Mouse (Mus musculus) heart, embryonic 11.5 days (tissue): ENCODE data around the gene Rif1. TPM values are rescaled to one million over a fixed set of nuclear protein-coding genes. Genes with fewer than 3 reads are reported as not detected.
"Not testable (repeated sequence)": the region's sequence is repeated elsewhere in the genome, so short reads cannot be mapped to it uniquely, and the experiment has no call there.

Source experiments
- ATAC-seq: fragments of 200-750 bp; cut with Nextera tagmentation; replicated peaks from 2 replicates; pipeline ENCODE4 v1.8.0; 2017; ENCODE audit warnings: moderate library complexity; ENCODE audit not compliant: insufficient number of reproducible peaks, low FRiP score, low TSS enrichment
- H3K27ac ChIP-seq: fragments of 300-500 bp; sonication (generic); 2 replicates; pipeline ENCODE4 v1.5.1; 2014; ENCODE audit warnings: mild to moderate bottlenecking, low read depth, low read length
- H3K27me3 ChIP-seq: fragments of 300-500 bp; sonication (generic); 2 replicates; pipeline ENCODE4 v1.6.1; 2014; ENCODE audit warnings: mild to moderate bottlenecking, low read length, mixed read lengths; ENCODE audit not compliant: control insufficient read depth, insufficient read depth
- H3K36me3 ChIP-seq: fragments of 300-500 bp; sonication (generic); 2 replicates; pipeline ENCODE4 v1.6.1; 2014; ENCODE audit warnings: mild to moderate bottlenecking, low read length, moderate library complexity, mixed read lengths; ENCODE audit not compliant: control insufficient read depth, insufficient read depth
- H3K4me1 ChIP-seq: fragments of 300-500 bp; sonication (generic); 2 replicates; pipeline ENCODE4 v1.6.1; 2014; ENCODE audit warnings: low read length; ENCODE audit not compliant: control insufficient read depth, insufficient read depth
- H3K4me2 ChIP-seq: fragments of 300-500 bp; sonication (generic); 2 replicates; pipeline ENCODE4 v1.6.1; 2014; ENCODE audit warnings: mild to moderate bottlenecking, moderate library complexity
- H3K4me3 ChIP-seq: fragments of 300-500 bp; sonication (generic); 2 replicates; pipeline ENCODE4 v1.5.1; 2014; ENCODE audit warnings: low read depth, low read length
- H3K9ac ChIP-seq: fragments of 300-500 bp; sonication (generic); 2 replicates; pipeline ENCODE4 v1.6.1; 2014; ENCODE audit warnings: mild to moderate bottlenecking, low read depth, low read length, moderate library complexity
- H3K9me3 ChIP-seq: fragments of 300-500 bp; sonication (generic); replicated peaks from 2 replicates; pipeline ENCODE4 v1.6.1; 2016; ENCODE audit warnings: low read length; ENCODE audit not compliant: control insufficient read depth
- WGBS: fragments of 180-500 bp; shearing (Covaris S2); extraction: QIAGEN DNeasy Blood & Tissue Kit; methylation state at CpG from one replicate; pipeline ENCODE4 v1.1.7; 2014; ENCODE audit not compliant: insufficient replicate concordance; 5-methylcytosine and 5-hydroxymethylcytosine counted together
- polyA plus RNA-seq: library from polyadenylated mRNA; unstranded; fragments of >200 nt; fragmentation: Nextera tagmentation; extraction: Ambion mirVana; gene quantifications from 2 replicates; pipeline ENCODE4 v1.2.1, GENCODE M21; 2014

The Rif1 gene
- polyA plus RNA-seq, 1 experiment from 2014 or later = 29.8 TPM

- H3K27me3 ChIP-seq = no peaks in the 10 kb centered on the region
- H3K4me1 ChIP-seq = 0 out of 2 replicates have a peak, but pooled peaks cover 2% of the 10 kb centered on the region
- 91% methylated on average over 2 of the region's 2 CpGs for WGBS
- no peak for ATAC-seq
- no peaks in the 10 kb centered on the region for H3K9me3 ChIP-seq
- peaks cover 17% of the 10 kb centered on the region for H3K36me3 ChIP-seq
- H3K27ac ChIP-seq = no peak overlapping the region
- no peak overlapping the region for H3K4me3 ChIP-seq
- no peak overlapping the region for H3K9ac ChIP-seq
- H3K4me2 ChIP-seq = no peak overlapping the region
These were observed 6.0 kb downstream of the Rif1 start for GRCm38 (mm10) chr2:52078666-52079065.

- Histone ChIP-seq H3K4me2 (no peak overlapping the region), H3K9ac (no peak overlapping the region), H3K4me1 (no peaks in the 10 kb centered on the region), H3K9me3 (no peaks in the 10 kb centered on the region), H3K27me3 (no peaks in the 10 kb centered on the region), H3K4me3 (no peak overlapping the region), H3K27ac (no peak overlapping the region), H3K36me3 (peaks cover 11% of the 10 kb centered on the region; the same call in 1 of the 2 replicates)
- WGBS = 87% methylated on average over 3 of the region's 3 CpGs
- ATAC-seq = no peak
These were observed 11.4 kb downstream of the Rif1 start for GRCm38 (mm10) chr2:52084013-52084412.

DNA sequence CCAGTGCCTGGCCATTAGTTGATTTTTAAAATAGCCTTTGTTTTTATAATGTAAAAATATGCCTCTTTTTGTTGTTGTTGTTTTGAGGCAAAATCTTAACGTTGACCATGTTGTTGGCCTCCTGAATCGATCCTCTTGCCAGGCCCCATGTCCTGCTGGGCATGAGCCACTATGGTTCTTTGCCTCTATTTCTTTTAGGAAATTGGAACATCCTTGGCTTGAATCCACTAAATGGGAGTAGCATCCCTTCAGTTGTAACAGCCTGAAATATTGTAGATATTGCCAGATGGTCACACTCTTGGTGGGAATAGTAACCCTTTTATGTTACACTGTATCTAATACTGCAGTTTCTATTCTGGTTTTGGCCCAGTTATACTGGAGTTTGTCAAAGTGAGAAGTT, 11.9 kb downstream of the Rif1 start:
- Histone ChIP-seq H3K4me3 (no peak overlapping the region), H3K4me1 (no peaks in the 10 kb centered on the region), H3K9ac (no peak overlapping the region), H3K9me3 (no peaks in the 10 kb centered on the region), H3K27ac (no peak overlapping the region), H3K27me3 (no peaks in the 10 kb centered on the region), H3K4me2 (no peak overlapping the region), H3K36me3 (peaks cover 13% of the 10 kb centered on the region; the same call in 1 of the 2 replicates)
- ATAC-seq = no peak
- WGBS = 85% methylated on average over 2 of the region's 2 CpGs

DNA sequence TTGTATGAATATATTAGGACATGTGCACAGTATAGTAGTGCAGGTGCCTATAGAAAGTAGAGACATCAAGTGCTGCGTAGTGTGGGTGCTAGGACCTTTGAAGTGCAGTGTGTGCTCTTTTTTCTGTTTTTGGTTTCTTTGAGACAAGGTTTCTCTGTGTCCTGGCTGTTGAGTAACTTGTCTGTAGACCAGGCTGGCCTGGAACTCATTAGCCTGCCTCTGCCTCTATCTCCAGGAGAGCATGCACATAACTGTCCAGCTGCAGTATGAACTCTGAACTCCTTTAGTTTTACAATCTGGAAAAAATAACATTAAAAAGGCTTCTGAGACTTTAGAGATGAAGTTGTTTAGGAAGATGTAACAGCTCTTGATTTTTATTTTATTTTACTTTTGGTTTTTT, 41.5 kb downstream of the Rif1 start:
- Histone ChIP-seq H3K4me1 (no peaks in the 10 kb centered on the region), H3K4me3 (no peak overlapping the region), H3K27me3 (no peaks in the 10 kb centered on the region), H3K4me2 (no peak overlapping the region), H3K36me3 (peaks cover 44% of the 10 kb centered on the region), H3K9me3 (no peaks in the 10 kb centered on the region), H3K27ac (no peak overlapping the region), H3K9ac (no peak overlapping the region)
- WGBS = 83% methylated on average over 1 of the region's 1 CpGs
- ATAC-seq = no peak

GRCm38 (mm10) chr2:52131370-52131769, 58.7 kb downstream of the Rif1 start:
- H3K4me2 ChIP-seq, ATAC-seq, H3K9ac ChIP-seq, H3K4me3 ChIP-seq, H3K4me1 ChIP-seq, H3K27ac ChIP-seq, H3K9me3 ChIP-seq, H3K27me3 ChIP-seq: not testable (repeated sequence)
- peaks cover 14% of the 10 kb centered on the region for H3K36me3 ChIP-seq
- WGBS = 95% methylated on average over 20 of the region's 20 CpGs

- WGBS = 92% methylated on average over 2 of the region's 2 CpGs
- no peaks in the 10 kb centered on the region for H3K4me1 ChIP-seq
- peaks cover 2% of the 10 kb centered on the region; the same call in 1 of the 2 replicates for H3K36me3 ChIP-seq
- ATAC-seq = no peak
- no peaks in the 10 kb centered on the region for H3K27me3 ChIP-seq
- no peak overlapping the region for H3K4me3 ChIP-seq
- H3K9me3 ChIP-seq = no peaks in the 10 kb centered on the region
- H3K9ac ChIP-seq = no peak overlapping the region
- H3K27ac ChIP-seq = no peak overlapping the region
- H3K4me2 ChIP-seq = no peak overlapping the region
These were observed 60.7 kb downstream of the Rif1 start for GRCm38 (mm10) chr2:52133351-52133750.

DNA sequence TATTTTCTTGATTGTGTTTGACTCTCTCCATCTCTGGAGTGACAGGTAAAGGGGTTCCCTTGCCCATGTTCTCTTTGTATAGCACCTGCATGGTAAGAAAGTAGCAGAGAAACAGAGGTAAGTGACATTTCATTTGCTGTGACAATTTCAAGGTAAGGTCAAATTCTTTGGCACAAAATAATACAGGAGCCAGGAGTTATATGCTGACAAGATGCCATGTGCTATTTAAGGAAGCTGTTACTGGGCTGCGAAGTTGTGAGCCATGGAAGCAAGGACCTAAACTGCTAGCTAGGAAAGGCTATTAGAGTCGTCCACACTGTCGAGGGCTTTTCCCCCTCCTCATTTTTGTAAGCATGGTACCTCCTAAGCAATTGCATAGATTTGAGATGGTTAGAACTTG, 80.4 kb downstream of the Rif1 start:
- H3K4me3 ChIP-seq = no peak overlapping the region
- WGBS = 60% methylated on average over 3 of the region's 3 CpGs
- no peak for ATAC-seq
- no peaks in the 10 kb centered on the region for H3K27me3 ChIP-seq
- no peaks in the 10 kb centered on the region for H3K36me3 ChIP-seq
- no peak overlapping the region for H3K9ac ChIP-seq
- H3K27ac ChIP-seq = no peak overlapping the region
- 0 out of 2 replicates have a peak, but pooled peaks cover 2% of the 10 kb centered on the region for H3K4me1 ChIP-seq
- H3K9me3 ChIP-seq = no peaks in the 10 kb centered on the region
- H3K4me2 ChIP-seq = no peak overlapping the region

GRCm38 (mm10) chr2:52169243-52170005, 96.8 kb downstream of the Rif1 start:
- Histone ChIP-seq H3K36me3 (no peaks in the 10 kb centered on the region), H3K4me2 (no peak overlapping the region), H3K4me1 (0 out of 2 replicates have a peak, but pooled peaks cover 4% of the 10 kb centered on the region), H3K27me3 (no peaks in the 10 kb centered on the region), H3K9me3 (no peaks in the 10 kb centered on the region), H3K4me3 (no peak overlapping the region), H3K27ac (no peak overlapping the region), H3K9ac (no peak overlapping the region)
- WGBS = 52% methylated on average over 7 of the region's 7 CpGs
- no peak for ATAC-seq
